Mouse (Mus musculus) neural tube, embryonic 15.5 days (tissue): ENCODE data around the gene Raph1. TPM values are rescaled to one million over a fixed set of nuclear protein-coding genes. Genes with fewer than 3 reads are reported as not detected.

Experiments
- ATAC-seq: fragments of 200-750 bp; cut with Nextera tagmentation; 2 replicates; pipeline ENCODE4 v1.8.0; 2017; ENCODE audit warnings: mild to moderate bottlenecking, moderate TSS enrichment, moderate library complexity; ENCODE audit not compliant: low FRiP score
- H3K27ac ChIP-seq: fragments of 300-500 bp; sonication (generic); replicated peaks from 2 replicates; pipeline ENCODE4 v1.5.1; 2015; ENCODE audit warnings: mild to moderate bottlenecking, inconsistent platforms
- H3K27me3 ChIP-seq: fragments of 300-500 bp; sonication (generic); replicated peaks from 2 replicates; pipeline ENCODE4 v1.6.1; 2015; ENCODE audit warnings: inconsistent platforms
- H3K36me3 ChIP-seq: fragments of 300-500 bp; sonication (generic); 2 replicates; pipeline ENCODE4 v1.6.1; 2015; ENCODE audit warnings: inconsistent platforms
- H3K4me1 ChIP-seq: fragments of 300-500 bp; sonication (generic); 2 replicates; pipeline ENCODE4 v1.6.1; 2015; ENCODE audit warnings: inconsistent platforms
- H3K4me2 ChIP-seq: fragments of 300-500 bp; sonication (generic); 2 replicates; pipeline ENCODE4 v1.6.1; 2015; ENCODE audit warnings: inconsistent platforms, mild to moderate bottlenecking, moderate library complexity
- H3K4me3 ChIP-seq: fragments of 300-500 bp; sonication (generic); replicated peaks from 2 replicates; pipeline ENCODE4 v1.5.1; 2015; ENCODE audit warnings: mild to moderate bottlenecking, inconsistent platforms
- H3K9ac ChIP-seq: fragments of 300-500 bp; sonication (generic); replicated peaks from 2 replicates; pipeline ENCODE4 v1.6.1; 2015; ENCODE audit warnings: mild to moderate bottlenecking, inconsistent platforms
- H3K9me3 ChIP-seq: fragments of 300-500 bp; sonication (generic); replicated peaks from 2 replicates; pipeline ENCODE4 v1.6.1; 2016; ENCODE audit warnings: inconsistent platforms
- WGBS: fragments of 180-500 bp; shearing (Covaris S2); methylation state at CpG from one replicate; pipeline ENCODE4 v1.1.7; 2015; ENCODE audit warnings: mixed read lengths; 5-methylcytosine and 5-hydroxymethylcytosine counted together
- polyA plus RNA-seq: library from polyadenylated mRNA; unstranded; fragments of >200 nt; fragmentation: Nextera tagmentation; extraction: Ambion mirVana; gene quantifications from 2 replicates; pipeline ENCODE4 v1.2.1, GENCODE M21; 2015

Raph1 gene
- polyA plus RNA-seq, 1 experiment from 2014 or later, result 23.2 TPM

- no peak overlapping the region for H3K27ac ChIP-seq
- no peak overlapping the region for H3K9ac ChIP-seq
- no peaks in the 10 kb centered on the region for H3K9me3 ChIP-seq
- H3K27me3 ChIP-seq, result no peaks in the 10 kb centered on the region
- no peak overlapping the region for H3K4me2 ChIP-seq
- ATAC-seq, result no peak
- H3K4me3 ChIP-seq, result no peak overlapping the region
- WGBS, result 88% methylated on average over 6 of the region's 6 CpGs
- no peaks in the 10 kb centered on the region for H3K36me3 ChIP-seq
- H3K4me1 ChIP-seq, result no peaks in the 10 kb centered on the region
Observed at GRCm38 (mm10) chr1:60593101-60593500, 26.2 kb upstream of the Raph1 start.

- H3K9ac ChIP-seq, result no peak overlapping the region
- no peaks in the 10 kb centered on the region for H3K9me3 ChIP-seq
- no peaks in the 10 kb centered on the region for H3K4me1 ChIP-seq
- no peaks in the 10 kb centered on the region for H3K36me3 ChIP-seq
- no peak overlapping the region for H3K4me3 ChIP-seq
- H3K4me2 ChIP-seq, result no peak overlapping the region
- H3K27ac ChIP-seq, result no peak overlapping the region
- no peaks in the 10 kb centered on the region for H3K27me3 ChIP-seq
- 78% methylated on average over 4 of the region's 4 CpGs for WGBS
- ATAC-seq, result no peak
Observed at GRCm38 (mm10) chr1:60588887-60589629, 22.2 kb upstream of the Raph1 start.

GRCm38 (mm10) chr1:60580990-60581389 is 14.1 kb upstream of the Raph1 start:
- WGBS, result 90% methylated on average over 8 of the region's 8 CpGs
- Histone ChIP-seq H3K9me3 (no peaks in the 10 kb centered on the region), H3K27ac (no peak overlapping the region), H3K4me2 (no peak overlapping the region), H3K4me3 (no peak overlapping the region), H3K4me1 (no peaks in the 10 kb centered on the region), H3K9ac (no peak overlapping the region), H3K27me3 (no peaks in the 10 kb centered on the region), H3K36me3 (no peaks in the 10 kb centered on the region)
- no peak for ATAC-seq

GRCm38 (mm10) chr1:60579886-60580285 is 13.0 kb upstream of the Raph1 start:
- H3K36me3 ChIP-seq, result no peaks in the 10 kb centered on the region
- 79% methylated on average over 1 of the region's 1 CpGs for WGBS

GRCm38 (mm10) chr1:60572699-60573098 is 5.8 kb upstream of the Raph1 start:
- Histone ChIP-seq H3K9me3 (no peaks in the 10 kb centered on the region), H3K9ac (no peak overlapping the region), H3K36me3 (no peaks in the 10 kb centered on the region), H3K4me3 (no peak overlapping the region), H3K4me1 (no peaks in the 10 kb centered on the region), H3K27ac (no peak overlapping the region), H3K4me2 (no peak overlapping the region), H3K27me3 (no peaks in the 10 kb centered on the region)
- ATAC-seq, result no peak
- WGBS, result 78% methylated on average over 3 of the region's 3 CpGs

More at GRCm38 (mm10) chr1:60579886-60580285, 13.0 kb upstream of the Raph1 start:
- no peak for ATAC-seq
- Histone ChIP-seq H3K4me2 (no peak overlapping the region), H3K27me3 (no peaks in the 10 kb centered on the region), H3K9ac (no peak overlapping the region), H3K4me1 (no peaks in the 10 kb centered on the region), H3K27ac (no peak overlapping the region), H3K9me3 (no peaks in the 10 kb centered on the region), H3K4me3 (no peak overlapping the region)

- no peaks in the 10 kb centered on the region for H3K9me3 ChIP-seq
- ATAC-seq, result no peak
- H3K27ac ChIP-seq, result no peak overlapping the region
- no peak overlapping the region for H3K4me3 ChIP-seq
- no peak overlapping the region for H3K9ac ChIP-seq
- H3K4me2 ChIP-seq, result no peak overlapping the region
- no peaks in the 10 kb centered on the region for H3K27me3 ChIP-seq
- 89% methylated on average over 7 of the region's 7 CpGs for WGBS
- no peaks in the 10 kb centered on the region for H3K36me3 ChIP-seq
- peaks cover 5% of the 10 kb centered on the region for H3K4me1 ChIP-seq
Observed at GRCm38 (mm10) chr1:60569741-60570140, 2.8 kb upstream of the Raph1 start.

DNA sequence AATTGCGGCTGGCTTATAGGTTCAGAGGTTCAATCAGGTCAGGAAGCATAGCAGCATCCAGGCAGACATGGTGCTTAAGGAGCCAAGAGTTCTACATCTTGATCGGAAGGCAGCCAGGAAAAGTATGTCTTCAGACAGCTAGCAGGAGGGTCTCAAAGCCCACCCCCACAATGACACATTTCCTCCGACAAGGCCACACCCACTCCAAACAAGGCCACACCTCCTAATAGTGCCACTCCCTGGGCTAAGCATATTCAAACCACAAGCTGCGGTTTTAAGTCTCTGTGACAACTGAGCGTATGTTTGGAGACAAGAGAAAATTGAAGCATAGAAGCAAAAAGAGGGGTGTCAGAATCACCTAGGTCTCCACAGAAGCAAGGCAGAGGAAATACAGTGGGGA is 2.3 kb upstream of the Raph1 start:
- ATAC-seq, result no peak
- Histone ChIP-seq H3K36me3 (no peaks in the 10 kb centered on the region), H3K9ac (no peak overlapping the region), H3K27ac (no peak overlapping the region), H3K4me1 (peaks cover 9% of the 10 kb centered on the region), H3K4me3 (no peak overlapping the region), H3K4me2 (no peak overlapping the region), H3K9me3 (no peaks in the 10 kb centered on the region), H3K27me3 (no peaks in the 10 kb centered on the region)
- WGBS, result 65% methylated on average over 5 of the region's 5 CpGs

GRCm38 (mm10) chr1:60567321-60567720 is 417 bp upstream of the Raph1 start:
- no peaks in the 10 kb centered on the region for H3K9me3 ChIP-seq
- 24% methylated on average over 5 of the region's 5 CpGs for WGBS
- H3K4me1 ChIP-seq, result peaks cover 12% of the 10 kb centered on the region
- peak overlapping the region; percentile 99 for H3K4me3 ChIP-seq
- no peaks in the 10 kb centered on the region for H3K27me3 ChIP-seq
- peak overlapping the region; percentile 75 for H3K4me2 ChIP-seq
- peak overlapping the region; percentile 99 for H3K27ac ChIP-seq
- H3K9ac ChIP-seq, result peak overlapping the region; percentile 100
- H3K36me3 ChIP-seq, result no peaks in the 10 kb centered on the region
- no peak for ATAC-seq

DNA sequence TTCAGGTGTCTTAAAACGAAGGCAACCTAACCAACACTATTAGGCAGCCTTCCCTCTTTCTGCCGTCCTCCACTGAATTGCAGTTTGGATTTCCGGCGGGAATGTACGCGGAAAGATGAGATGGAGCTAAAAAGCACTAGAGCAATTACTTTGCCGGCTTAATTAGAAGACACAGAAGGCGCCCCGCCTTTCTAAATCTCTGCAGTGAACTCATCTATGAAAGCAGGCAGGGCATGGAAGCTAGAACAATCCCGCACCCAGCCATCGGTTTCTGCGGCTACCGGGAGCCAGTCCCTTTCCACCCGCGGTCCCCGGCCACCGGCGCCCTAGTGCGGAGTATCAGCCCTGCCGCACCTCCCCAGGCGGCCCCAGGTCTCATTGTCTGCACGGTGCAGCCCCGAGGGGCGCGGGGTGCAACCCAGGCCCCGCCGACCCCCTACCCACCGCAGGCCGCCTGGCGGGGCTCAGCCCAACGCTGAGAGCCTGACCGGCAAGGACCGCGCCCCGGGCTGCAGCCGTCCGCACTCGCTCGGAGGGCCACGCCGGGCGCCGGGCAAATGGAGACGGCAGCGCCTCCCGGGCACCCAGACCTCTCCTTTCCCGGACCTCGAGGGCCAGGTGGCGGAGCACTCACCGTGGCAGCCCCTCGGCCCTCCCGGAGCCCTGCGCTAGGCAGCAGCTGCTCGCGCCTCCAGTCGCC is 823 bp downstream of the Raph1 start:
- WGBS, result under 1% methylated on average over 55 of the region's 56 CpGs
- Histone ChIP-seq H3K9ac (peak overlapping the region; percentile 100), H3K27me3 (no peaks in the 10 kb centered on the region), H3K4me2 (peak overlapping the region; percentile 75), H3K36me3 (peaks cover 5% of the 10 kb centered on the region; the same call in 1 of the 2 replicates), H3K4me1 (peaks cover 12% of the 10 kb centered on the region), H3K27ac (peak overlapping the region; percentile 99), H3K9me3 (no peaks in the 10 kb centered on the region), H3K4me3 (peak overlapping the region; percentile 99)
- peak; percentile 77 for ATAC-seq

GRCm38 (mm10) chr1:60565270-60565920 is 1.5 kb downstream of the Raph1 start:
- peak overlapping the region; percentile 99 for H3K4me3 ChIP-seq
- peaks cover 12% of the 10 kb centered on the region for H3K4me1 ChIP-seq
- peaks cover 5% of the 10 kb centered on the region; the same call in 1 of the 2 replicates for H3K36me3 ChIP-seq
- WGBS, result 2% methylated on average over 13 of the region's 13 CpGs
- H3K9ac ChIP-seq, result peak overlapping the region; percentile 100
- peak overlapping the region; percentile 75 for H3K4me2 ChIP-seq
- no peak for ATAC-seq
- peak overlapping the region; percentile 99 for H3K27ac ChIP-seq
- no peaks in the 10 kb centered on the region for H3K9me3 ChIP-seq
- no peaks in the 10 kb centered on the region for H3K27me3 ChIP-seq

DNA sequence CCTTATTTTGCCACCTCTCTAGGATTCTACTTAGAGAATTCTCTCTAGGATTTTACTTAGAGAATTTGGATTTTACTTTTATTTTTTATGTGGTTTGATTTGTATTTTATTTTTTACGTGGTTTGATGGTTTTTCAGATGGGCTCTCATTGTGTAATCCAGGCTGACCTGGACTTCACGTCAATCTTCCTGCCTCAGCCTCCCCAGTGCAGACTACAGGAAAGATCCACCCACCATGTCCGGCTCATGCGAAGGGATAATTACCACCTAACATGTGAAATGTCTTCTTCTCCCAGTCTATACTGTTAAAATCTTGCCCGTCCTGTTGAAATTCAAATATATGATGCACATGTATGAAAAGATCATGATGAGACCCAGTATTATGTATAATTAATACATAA is 2.2 kb downstream of the Raph1 start:
- H3K4me1 ChIP-seq, result peaks cover 12% of the 10 kb centered on the region
- peaks cover 5% of the 10 kb centered on the region; the same call in 1 of the 2 replicates for H3K36me3 ChIP-seq
- ATAC-seq, result no peak
- H3K27ac ChIP-seq, result no peak overlapping the region
- H3K4me2 ChIP-seq, result peak overlapping the region; percentile 75
- H3K27me3 ChIP-seq, result no peaks in the 10 kb centered on the region
- WGBS, result 71% methylated on average over 5 of the region's 5 CpGs
- H3K9me3 ChIP-seq, result no peaks in the 10 kb centered on the region
- H3K9ac ChIP-seq, result no peak overlapping the region
- peak overlapping the region; percentile 99 for H3K4me3 ChIP-seq
